Mouse (Mus musculus): ENCODE results near the gene Nrp1. TPM values are rescaled to one million over a fixed set of nuclear protein-coding genes. Genes with fewer than 3 reads are reported as not detected.
A peak's percentile ranks its signal among the peaks of the same experiment; 100 is the strongest.

Nrp1 gene
- polyA plus RNA-seq, 1 experiment from 2014 or later: 82.9 TPM

GRCm38 (mm10) chr8:128352821-128353220 lies 5.6 kb upstream of the Nrp1 start:
- no peak overlapping the region for H3K4me3 ChIP-seq (ENCODE audit: low read length)
- H3K36me3 ChIP-seq (ENCODE audit: control insufficient read depth, insufficient read depth, low read length): no peaks in the 10 kb centered on the region
- H3K9me3 ChIP-seq (ENCODE audit: control insufficient read depth, low read length): no peaks in the 10 kb centered on the region
- H3K4me1 ChIP-seq (ENCODE audit: control insufficient read depth, insufficient read depth, low read depth, low read length): peaks cover 8% of the 10 kb centered on the region
- no peak overlapping the region for H3K4me2 ChIP-seq (ENCODE audit: low read length)
- no peak for ATAC-seq
- WGBS: 91% methylated on average over 2 of the region's 2 CpGs
- no peak overlapping the region for H3K9ac ChIP-seq (ENCODE audit: low read depth, low read length)
- H3K27ac ChIP-seq (ENCODE audit: low read depth, low read length): no peak overlapping the region
- no peaks in the 10 kb centered on the region for H3K27me3 ChIP-seq (replicated peaks; ENCODE audit: control insufficient read depth, insufficient read depth, low read length)

- no peaks in the 10 kb centered on the region for H3K9me3 ChIP-seq (ENCODE audit: control insufficient read depth, low read length)
- H3K4me3 ChIP-seq (ENCODE audit: low read length): no peak overlapping the region
- no peak for ATAC-seq
- H3K9ac ChIP-seq (ENCODE audit: low read depth, low read length): no peak overlapping the region
- H3K27me3 ChIP-seq (replicated peaks; ENCODE audit: control insufficient read depth, insufficient read depth, low read length): no peaks in the 10 kb centered on the region
- no peaks in the 10 kb centered on the region for H3K36me3 ChIP-seq (ENCODE audit: control insufficient read depth, insufficient read depth, low read length)
- H3K27ac ChIP-seq (ENCODE audit: low read depth, low read length): no peak overlapping the region
- peaks cover 8% of the 10 kb centered on the region for H3K4me1 ChIP-seq (ENCODE audit: control insufficient read depth, insufficient read depth, low read depth, low read length)
- H3K4me2 ChIP-seq (ENCODE audit: low read length): no peak overlapping the region
- 12% methylated on average over 1 of the region's 1 CpGs for WGBS
These were observed 4.4 kb upstream of the Nrp1 start for GRCm38 (mm10) chr8:128353999-128354398.

- no peaks in the 10 kb centered on the region for H3K9me3 ChIP-seq (ENCODE audit: control insufficient read depth, low read length)
- H3K9ac ChIP-seq (ENCODE audit: low read depth, low read length): no peak overlapping the region
- peaks cover 8% of the 10 kb centered on the region for H3K4me1 ChIP-seq (ENCODE audit: control insufficient read depth, insufficient read depth, low read depth, low read length)
- no peak for ATAC-seq
- H3K27me3 ChIP-seq (replicated peaks; ENCODE audit: control insufficient read depth, insufficient read depth, low read length): no peaks in the 10 kb centered on the region
- no peak overlapping the region for H3K4me2 ChIP-seq (ENCODE audit: low read length)
- 96% methylated on average over 1 of the region's 1 CpGs for WGBS
- no peaks in the 10 kb centered on the region for H3K36me3 ChIP-seq (ENCODE audit: control insufficient read depth, insufficient read depth, low read length)
- no peak overlapping the region for H3K4me3 ChIP-seq (ENCODE audit: low read length)
- H3K27ac ChIP-seq (ENCODE audit: low read depth, low read length): no peak overlapping the region
These were observed 3.3 kb upstream of the Nrp1 start for GRCm38 (mm10) chr8:128355091-128355490.

GRCm38 (mm10) chr8:128356170-128356569 lies 2.2 kb upstream of the Nrp1 start:
- no peak for ATAC-seq
- H3K4me2 ChIP-seq (ENCODE audit: low read length): peak overlapping the region; percentile 93
- no peak overlapping the region for H3K4me3 ChIP-seq (ENCODE audit: low read length)
- WGBS: 72% methylated on average over 5 of the region's 5 CpGs
- H3K4me1 ChIP-seq (ENCODE audit: control insufficient read depth, insufficient read depth, low read depth, low read length): peaks cover 8% of the 10 kb centered on the region
- no peaks in the 10 kb centered on the region for H3K27me3 ChIP-seq (replicated peaks; ENCODE audit: control insufficient read depth, insufficient read depth, low read length)
- H3K9me3 ChIP-seq (ENCODE audit: control insufficient read depth, low read length): no peaks in the 10 kb centered on the region
- H3K9ac ChIP-seq (ENCODE audit: low read depth, low read length): no peak overlapping the region
- peak overlapping the region; percentile 85; the same call in 1 of the 2 replicates for H3K27ac ChIP-seq (ENCODE audit: low read depth, low read length)
- H3K36me3 ChIP-seq (ENCODE audit: control insufficient read depth, insufficient read depth, low read length): no peaks in the 10 kb centered on the region

- Histone ChIP-seq H3K27ac (ENCODE audit: low read depth, low read length) (peak overlapping the region; percentile 85), H3K4me2 (ENCODE audit: low read length) (peak overlapping the region; percentile 93), H3K9ac (ENCODE audit: low read depth, low read length) (peak overlapping the region; percentile 88), H3K4me1 (ENCODE audit: control insufficient read depth, insufficient read depth, low read depth, low read length) (peaks cover 8% of the 10 kb centered on the region), H3K9me3 (ENCODE audit: control insufficient read depth, low read length) (no peaks in the 10 kb centered on the region), H3K36me3 (ENCODE audit: control insufficient read depth, insufficient read depth, low read length) (no peaks in the 10 kb centered on the region), H3K27me3 (replicated peaks; ENCODE audit: control insufficient read depth, insufficient read depth, low read length) (no peaks in the 10 kb centered on the region), H3K4me3 (ENCODE audit: low read length) (peak overlapping the region; percentile 53)
- peak; percentile 84 for ATAC-seq
- WGBS: 2% methylated on average over 43 of the region's 49 CpGs
These were observed 1.4 kb upstream of the Nrp1 start for GRCm38 (mm10) chr8:128356796-128357539.

- under 1% methylated on average over 29 of the region's 29 CpGs for WGBS
- no peaks in the 10 kb centered on the region for H3K36me3 ChIP-seq (ENCODE audit: control insufficient read depth, insufficient read depth, low read length)
- peak overlapping the region; percentile 85 for H3K27ac ChIP-seq (ENCODE audit: low read depth, low read length)
These were observed 631 bp upstream of the Nrp1 start for GRCm38 (mm10) chr8:128357540-128358405.

GRCm38 (mm10) chr8:128358756-128359520 lies 534 bp downstream of the Nrp1 start:
- peaks cover 16% of the 10 kb centered on the region for H3K4me1 ChIP-seq (ENCODE audit: control insufficient read depth, insufficient read depth, low read depth, low read length)

More at GRCm38 (mm10) chr8:128357540-128358405, 631 bp upstream of the Nrp1 start:
- Histone ChIP-seq H3K27me3 (replicated peaks; ENCODE audit: control insufficient read depth, insufficient read depth, low read length) (no peaks in the 10 kb centered on the region), H3K4me1 (ENCODE audit: control insufficient read depth, insufficient read depth, low read depth, low read length) (peaks cover 13% of the 10 kb centered on the region), H3K4me2 (ENCODE audit: low read length) (peak overlapping the region; percentile 93), H3K9me3 (ENCODE audit: control insufficient read depth, low read length) (no peaks in the 10 kb centered on the region), H3K4me3 (ENCODE audit: low read length) (peak overlapping the region; percentile 53), H3K9ac (ENCODE audit: low read depth, low read length) (peak overlapping the region; percentile 88)
- ATAC-seq: peak; percentile 65

GRCm38 (mm10) chr8:128359521-128360318 lies 1.3 kb downstream of the Nrp1 start:
- no peaks in the 10 kb centered on the region for H3K27me3 ChIP-seq (replicated peaks; ENCODE audit: control insufficient read depth, insufficient read depth, low read length)
- peak overlapping the region; percentile 88 for H3K9ac ChIP-seq (ENCODE audit: low read depth, low read length)
- H3K9me3 ChIP-seq (ENCODE audit: control insufficient read depth, low read length): no peaks in the 10 kb centered on the region
- no peaks in the 10 kb centered on the region for H3K36me3 ChIP-seq (ENCODE audit: control insufficient read depth, insufficient read depth, low read length)
- peak; percentile 32; the same call in 1 of the 2 replicates for ATAC-seq
- H3K4me3 ChIP-seq (ENCODE audit: low read length): peak overlapping the region; percentile 53
- H3K27ac ChIP-seq (ENCODE audit: low read depth, low read length): peak overlapping the region; percentile 85
- peaks cover 16% of the 10 kb centered on the region for H3K4me1 ChIP-seq (ENCODE audit: control insufficient read depth, insufficient read depth, low read depth, low read length)
- WGBS: under 1% methylated on average over 40 of the region's 40 CpGs
- peak overlapping the region; percentile 93 for H3K4me2 ChIP-seq (ENCODE audit: low read length)

More at GRCm38 (mm10) chr8:128358756-128359520, 534 bp downstream of the Nrp1 start:
- WGBS: under 1% methylated on average over 35 of the region's 41 CpGs
- Histone ChIP-seq H3K9ac (ENCODE audit: low read depth, low read length) (peak overlapping the region; percentile 88), H3K9me3 (ENCODE audit: control insufficient read depth, low read length) (no peaks in the 10 kb centered on the region), H3K36me3 (ENCODE audit: control insufficient read depth, insufficient read depth, low read length) (no peaks in the 10 kb centered on the region), H3K27me3 (replicated peaks; ENCODE audit: control insufficient read depth, insufficient read depth, low read length) (no peaks in the 10 kb centered on the region), H3K4me3 (ENCODE audit: low read length) (peak overlapping the region; percentile 53), H3K27ac (ENCODE audit: low read depth, low read length) (peak overlapping the region; percentile 85), H3K4me2 (ENCODE audit: low read length) (peak overlapping the region; percentile 93)
- peak; percentile 48 for ATAC-seq

Measured in hindbrain, embryonic 16.5 days (tissue).